Mouse (Mus musculus) CH12.LX (cell line): ENCODE data around the gene Dnajc10. TPM values are rescaled to one million over a fixed set of nuclear protein-coding genes. Genes with fewer than 3 reads are reported as not detected.
A peak's percentile ranks its signal among the peaks of the same experiment; 100 is the strongest.

Experiments used
- DNase-seq: peaks from one replicate; pipeline ENCODE4 v3.0.0-alpha.2; 2013; ENCODE audit errors: extremely low read depth
- H3K27ac ChIP-seq: 2 replicates; pipeline ENCODE4 v1.5.1; 2012; ENCODE audit warnings: low read depth, mild to moderate bottlenecking, control low read depth, moderate library complexity; ENCODE audit not compliant: insufficient read depth
- H3K27me3 ChIP-seq: replicated peaks from 2 replicates; pipeline ENCODE3; 2012; ENCODE audit warnings: inconsistent platforms
- H3K36me3 ChIP-seq, 2 experiments: replicated peaks in 1 of 2; 2 replicates each; pipeline versions ENCODE3 to v1.6.1; 2012; ENCODE audit warnings: inconsistent platforms in 1 of 2, low read length in 1 of 2, mild to moderate bottlenecking in 1 of 2, mixed read lengths in 1 of 2, moderate library complexity in 1 of 2; ENCODE audit not compliant: control insufficient read depth in 1 of 2, insufficient read depth in 1 of 2
- H3K4me1 ChIP-seq, 2 experiments: 2 replicates each; pipeline ENCODE4 v1.6.1; 2012; ENCODE audit warnings: inconsistent platforms in 1 of 2, moderate library complexity in 1 of 2; ENCODE audit not compliant: insufficient read depth in 2 of 2, control insufficient read depth in 1 of 2
- H3K4me2 ChIP-seq: 2 replicates; pipeline ENCODE4 v1.6.1; 2012; ENCODE audit warnings: low read depth, mild to moderate bottlenecking, control low read depth; ENCODE audit not compliant: poor library complexity, insufficient read depth, severe bottlenecking
- H3K4me3 ChIP-seq, 3 experiments: fragments of 150-350 bp in 1 of 3; sonication (generic) in 1 of 3; replicated peaks in 1 of 3; 2 replicates each; pipeline versions ENCODE3 to v1.5.1; 2011 to 2012; ENCODE audit warnings: low read depth in 2 of 3, low read length in 2 of 3, mild to moderate bottlenecking in 2 of 3, moderate library complexity in 2 of 3, control low read depth in 1 of 3, improper control_type of control experiment in 1 of 3, inconsistent platforms in 1 of 3, mixed read lengths in 1 of 3; ENCODE audit not compliant: poor library complexity in 1 of 3
- H3K79me2 ChIP-seq: replicated peaks from 2 replicates; pipeline ENCODE4 v1.6.1; 2012; ENCODE audit warnings: mild to moderate bottlenecking, moderate library complexity; ENCODE audit not compliant: control insufficient read depth, poor library complexity, insufficient read depth, severe bottlenecking; ENCODE audit errors: extremely low read depth
- H3K9ac ChIP-seq: 2 replicates; pipeline ENCODE4 v1.6.1; 2012; ENCODE audit warnings: low read depth, mild to moderate bottlenecking, control low read depth, moderate library complexity; ENCODE audit not compliant: insufficient read depth
- H3K9me3 ChIP-seq: replicated peaks from 2 replicates; pipeline ENCODE3; 2012; ENCODE audit warnings: low read length, inconsistent platforms, mixed read lengths
- BHLHE40 ChIP-seq: IDR thresholded peaks from 2 replicates; pipeline ENCODE4 v1.6.1; 2011; ENCODE audit warnings: mild to moderate bottlenecking, low read depth, low read length, improper control_type of control experiment
- CHD1 ChIP-seq: IDR thresholded peaks from 2 replicates; pipeline ENCODE4 v1.6.1; 2012; ENCODE audit warnings: low read depth, low read length, improper control_type of control experiment, inconsistent platforms
- CHD2 ChIP-seq: IDR thresholded peaks from 2 replicates; pipeline ENCODE4 v1.6.1; 2011; ENCODE audit warnings: low read length, improper control_type of control experiment
- CTCF ChIP-seq, 2 experiments: IDR thresholded peaks in 1 of 2; conservative IDR thresholded peaks in 1 of 2; 2 replicates each; pipeline ENCODE4 v1.5.1; 2011 to 2012; ENCODE audit warnings: low read depth in 2 of 2, low read length in 2 of 2, improper control_type of control experiment in 1 of 2, inconsistent platforms in 1 of 2, mild to moderate bottlenecking in 1 of 2, moderate library complexity in 1 of 2
- E2F4 ChIP-seq: IDR thresholded peaks from 2 replicates; pipeline ENCODE4 v1.6.1; 2011; ENCODE audit warnings: low read depth, low read length, improper control_type of control experiment; ENCODE audit not compliant: insufficient replicate concordance
- ELF1 ChIP-seq: IDR thresholded peaks from 2 replicates; pipeline ENCODE4 v1.6.1; 2014; ENCODE audit warnings: low read depth, mild to moderate bottlenecking, inconsistent platforms, low read length, improper control_type of control experiment
- EP300 ChIP-seq: IDR thresholded peaks from 2 replicates; pipeline ENCODE4 v1.6.1; 2011; ENCODE audit warnings: low read length, improper control_type of control experiment
- ETS1 ChIP-seq: conservative IDR thresholded peaks from 2 replicates; pipeline ENCODE4 v1.6.1; 2012; ENCODE audit warnings: low read depth, mild to moderate bottlenecking, inconsistent platforms, low read length, improper control_type of control experiment, moderate library complexity
- HCFC1 ChIP-seq: IDR thresholded peaks from 2 replicates; pipeline ENCODE4 v1.6.1; 2012; ENCODE audit warnings: low read depth, mild to moderate bottlenecking, inconsistent platforms, low read length, improper control_type of control experiment
- IRF4 ChIP-seq: IDR thresholded peaks from 2 replicates; pipeline ENCODE4 v1.6.1; 2014; ENCODE audit warnings: low read depth, mild to moderate bottlenecking, inconsistent platforms, low read length, improper control_type of control experiment
- JUN ChIP-seq: IDR thresholded peaks from 2 replicates; pipeline ENCODE4 v1.6.1; 2011; ENCODE audit warnings: low read depth, mild to moderate bottlenecking, low read length, improper control_type of control experiment, moderate library complexity; ENCODE audit not compliant: insufficient read depth
- JUND ChIP-seq: conservative IDR thresholded peaks from 2 replicates; pipeline ENCODE4 v1.6.1; 2011; ENCODE audit warnings: low read depth, low read length, improper control_type of control experiment
- KAT2A ChIP-seq: IDR thresholded peaks from 2 replicates; pipeline ENCODE4 v1.6.1; 2012; ENCODE audit warnings: low read length, improper control_type of control experiment, inconsistent platforms; ENCODE audit not compliant: insufficient replicate concordance
- MAFK ChIP-seq: IDR thresholded peaks from 2 replicates; pipeline ENCODE4 v1.6.1; 2011; ENCODE audit warnings: low read length, improper control_type of control experiment; ENCODE audit not compliant: insufficient replicate concordance
- MAX ChIP-seq: IDR thresholded peaks from 2 replicates; pipeline ENCODE4 v1.6.1; 2011; ENCODE audit warnings: low read length, improper control_type of control experiment
- MXI1 ChIP-seq: IDR thresholded peaks from 2 replicates; pipeline ENCODE4 v1.6.1; 2011; ENCODE audit warnings: mild to moderate bottlenecking, low read depth, low read length, improper control_type of control experiment
- NELFE ChIP-seq: IDR thresholded peaks from 2 replicates; pipeline ENCODE4 v1.6.1; 2011; ENCODE audit warnings: low read depth, low read length, improper control_type of control experiment
- PAX5 ChIP-seq: IDR thresholded peaks from 2 replicates; pipeline ENCODE4 v1.6.1; 2012; ENCODE audit warnings: low read length, inconsistent platforms, mixed read lengths
- POLR2AphosphoS2 ChIP-seq: IDR thresholded peaks from 2 replicates; pipeline ENCODE4 v1.6.1; 2011; ENCODE audit warnings: low read depth, low read length, improper control_type of control experiment
- RAD21 ChIP-seq: IDR thresholded peaks from 2 replicates; pipeline ENCODE4 v1.6.1; 2011; ENCODE audit warnings: low read depth, mild to moderate bottlenecking, low read length, improper control_type of control experiment, moderate library complexity
- RCOR1 ChIP-seq: conservative IDR thresholded peaks from 2 replicates; pipeline ENCODE4 v1.6.1; 2012; ENCODE audit warnings: low read depth, mild to moderate bottlenecking, inconsistent platforms, low read length, improper control_type of control experiment
- SIN3A ChIP-seq: IDR thresholded peaks from 2 replicates; pipeline ENCODE4 v1.6.1; 2012; ENCODE audit warnings: low read length, improper control_type of control experiment, inconsistent platforms
- SMC3 ChIP-seq: IDR thresholded peaks from 2 replicates; pipeline ENCODE4 v1.6.1; 2011; ENCODE audit warnings: low read depth, low read length, improper control_type of control experiment
- TBP ChIP-seq: conservative IDR thresholded peaks from 2 replicates; pipeline ENCODE4 v1.6.1; 2011; ENCODE audit warnings: low read depth, low read length, improper control_type of control experiment
- UBTF ChIP-seq: IDR thresholded peaks from 2 replicates; pipeline ENCODE4 v1.6.1; 2012; ENCODE audit warnings: low read depth, mild to moderate bottlenecking, inconsistent platforms, low read length, improper control_type of control experiment, moderate library complexity
- USF1 ChIP-seq: IDR thresholded peaks from 2 replicates; pipeline ENCODE4 v1.6.1; 2014; ENCODE audit warnings: low read depth, mild to moderate bottlenecking, inconsistent platforms, low read length, improper control_type of control experiment
- USF2 ChIP-seq: conservative IDR thresholded peaks from 2 replicates; pipeline ENCODE4 v1.6.1; 2011; ENCODE audit warnings: low read depth, low read length, improper control_type of control experiment
- ZC3H11A ChIP-seq: IDR thresholded peaks from 2 replicates; pipeline ENCODE4 v1.6.1; 2012; ENCODE audit warnings: low read depth, mild to moderate bottlenecking, inconsistent platforms, low read length, improper control_type of control experiment
- ZKSCAN1 ChIP-seq: IDR thresholded peaks from 2 replicates; pipeline ENCODE4 v1.6.1; 2012; ENCODE audit warnings: low read depth, inconsistent platforms, low read length, improper control_type of control experiment, borderline replicate concordance
- ZNF384 ChIP-seq: IDR thresholded peaks from 2 replicates; pipeline ENCODE4 v1.6.1; 2012; ENCODE audit warnings: low read depth, low read length, improper control_type of control experiment, inconsistent platforms
- dilution Hi-C: fragments of 300-500 bp; cut with MboI; formaldehyde crosslinking; loops from 2 replicates; pipeline ENCODE4 v1.14.3; 2020; ENCODE audit warnings: low sequenced_read_pairs; ENCODE audit not compliant: extremely low pct_unique_long_range_greater_than_20kb, extremely low pct_ligation_motif_present
- in situ Hi-C: fragments of 300-500 bp; cut with MboI; formaldehyde crosslinking; loops from 3 replicates; pipeline ENCODE4 v1.14.3; 2019; ENCODE audit warnings: low sequenced_read_pairs, low pct_ligation_motif_present, low pct_unique_long_range_greater_than_20kb, mixed read lengths
- polyA plus RNA-seq: library from polyadenylated mRNA; unstranded; fragments of >175 nt; gene quantifications from 2 replicates; pipeline ENCODE4 v1.2.1, GENCODE M21; 2012; ENCODE audit warnings: low read depth; ENCODE audit not compliant: insufficient read length
- total RNA-seq, 2 experiments: library from RNA; depleted of rRNA; stranded (reverse); fragments of 300-350 nt in 1 of 2; fragments of >200 nt in 1 of 2; gene quantifications; 2 replicates each; pipeline ENCODE4 v1.2.3; 2012 to 2014

The Dnajc10 gene
- total and polyA plus RNA-seq, 3 experiments: 48.3 to 81.3 (median 65.1) TPM

GRCm38 (mm10) chr2:80374892-80375291, 59.6 kb downstream of the Dnajc10 start:
- H3K36me3 ChIP-seq: no peaks in the 10 kb centered on the region
- dilution Hi-C loops (no loop called here), in situ Hi-C loops (no loop called here)
- no peaks in the 10 kb centered on the region for H3K79me2 ChIP-seq
- TF ChIP-seq EP300: peak; percentile 92
- TF ChIP-seq IRF4: peak; percentile 92
- TF ChIP-seq ELF1: no peak
- TF ChIP-seq USF2: no peak
- TF ChIP-seq MXI1: no peak
- no peak for TF ChIP-seq NELFE
- no peak for TF ChIP-seq SIN3A
- TF ChIP-seq USF1: no peak
- no peak for TF ChIP-seq PAX5
- TF ChIP-seq BHLHE40: peak; percentile 34; the same call in 1 of the 2 replicates
- TF ChIP-seq TBP: no peak
- peak; percentile 17; the same call in 1 of the 2 replicates for TF ChIP-seq MAFK
- TF ChIP-seq KAT2A: no peak
- peak; percentile 84 for TF ChIP-seq ETS1
- TF ChIP-seq POLR2AphosphoS2: no peak
- no peak for TF ChIP-seq CHD2
- 0 out of 2 replicates have a peak, but pooled peaks have one; percentile 18 for TF ChIP-seq RCOR1
- TF ChIP-seq CHD1: no peak
- no peak for TF ChIP-seq E2F4
- TF ChIP-seq RAD21: no peak
- no peak for TF ChIP-seq ZC3H11A
- peak; percentile 92; the same call in 1 of the 2 replicates for TF ChIP-seq JUND
- no peak for TF ChIP-seq ZKSCAN1
- TF ChIP-seq ZNF384: peak; percentile 93
- TF ChIP-seq CTCF (conservative IDR thresholded peaks at IDR 0.05 in 1 of 2, IDR thresholded peaks at IDR 0.05 in 1 of 2; ENCODE audit: low read depth in 2 of 2, low read length in 2 of 2): no peak
- TF ChIP-seq SMC3: no peak
- peak; percentile 95 for TF ChIP-seq JUN
- no peak for TF ChIP-seq MAX
- TF ChIP-seq UBTF: no peak
- no peak for TF ChIP-seq HCFC1
- H3K27ac ChIP-seq: no peak overlapping the region
- H3K4me1 ChIP-seq: peaks cover 0 to 6% of the 10 kb centered on the region in 2 experiments; a peak in 1 of 4 replicates
- DNase-seq: peak; percentile 49
- H3K4me2 ChIP-seq: no peak overlapping the region
- H3K27me3 ChIP-seq: no peaks in the 10 kb centered on the region
- H3K4me3 ChIP-seq: no peak overlapping the region
- H3K9ac ChIP-seq: no peak overlapping the region
- H3K9me3 ChIP-seq: peaks cover 5% of the 10 kb centered on the region
